Mouse (Mus musculus): Measurements from ENCODE around the gene Tssc4.

- TF ChIP-seq CTCF (IDR thresholded peaks at IDR 0.05; ENCODE audit: low read depth) = peak; percentile 51
- no peak for TF ChIP-seq EP300 (IDR thresholded peaks at IDR 0.05; ENCODE audit: low read depth)
Measured at GRCm38 (mm10) chr7:143110803-143111202, 41.8 kb downstream of the Tssc4 start.

Measured in heart, postnatal 0 days (tissue).